Mouse (Mus musculus): Measurements from ENCODE around the gene Prex1. TPM values are rescaled to one million over a fixed set of nuclear protein-coding genes. Genes with fewer than 3 reads are reported as not detected.

Gene Prex1
- 20.4 and 36.1 TPM in 2 replicates for polyA plus RNA-seq (2012; ENCODE audit: low replicate concordance)

GRCm38 (mm10) chr2:166713690-166714426, at the start of gene Prex1:
Gene Prex1, minus strand, starts transcription at chr2:166713832.

Other genes with a start within 250 kb of the Prex1 start
- 2.7 and 5.9 TPM in 2 replicates for gene Trp53rkb, start 78.7 kb upstream of the Prex1 start, polyA plus RNA-seq (2012; ENCODE audit: low replicate concordance)
- 6.2 and 7.2 TPM in 2 replicates for gene Arfgef2, start 91.8 kb upstream of the Prex1 start, polyA plus RNA-seq (2012; ENCODE audit: low replicate concordance)
- 1.3 and 17.8 TPM in 2 replicates for gene Cse1l, start 192.2 kb upstream of the Prex1 start, polyA plus RNA-seq (2012; ENCODE audit: low replicate concordance)